Mouse (Mus musculus) limb, embryonic 12.5 days (tissue): ENCODE data around the gene Itgad. TPM values are rescaled to one million over a fixed set of nuclear protein-coding genes. Genes with fewer than 3 reads are reported as not detected.

Source experiments
- ATAC-seq: fragments of 200-750 bp; cut with Nextera tagmentation; 2 replicates; pipeline ENCODE4 v1.8.0; 2017; ENCODE audit warnings: low read depth, moderate TSS enrichment; ENCODE audit not compliant: insufficient number of reproducible peaks, insufficient read depth, low FRiP score, low TSS enrichment
- H3K27ac ChIP-seq: fragments of 300-500 bp; sonication (generic); 2 replicates; pipeline ENCODE4 v1.5.1; 2016; ENCODE audit warnings: mild to moderate bottlenecking, moderate library complexity
- H3K27me3 ChIP-seq: fragments of 300-500 bp; sonication (generic); 2 replicates; pipeline ENCODE4 v1.6.1; 2016; ENCODE audit warnings: mild to moderate bottlenecking, moderate library complexity
- H3K36me3 ChIP-seq: fragments of 300-500 bp; sonication (generic); 2 replicates; pipeline ENCODE4 v1.6.1; 2016; ENCODE audit warnings: mild to moderate bottlenecking, moderate library complexity
- H3K4me1 ChIP-seq: fragments of 300-500 bp; sonication (generic); replicated peaks from 2 replicates; pipeline ENCODE4 v1.6.1; 2016
- H3K4me2 ChIP-seq: fragments of 300-500 bp; sonication (generic); 2 replicates; pipeline ENCODE4 v1.6.1; 2016; ENCODE audit warnings: mild to moderate bottlenecking, moderate library complexity
- H3K4me3 ChIP-seq: fragments of 300-500 bp; sonication (generic); replicated peaks from 2 replicates; pipeline ENCODE4 v1.5.1; 2016; ENCODE audit warnings: mild to moderate bottlenecking
- H3K9ac ChIP-seq: fragments of 300-500 bp; sonication (generic); replicated peaks from 2 replicates; pipeline ENCODE4 v1.6.1; 2016; ENCODE audit warnings: mild to moderate bottlenecking, moderate library complexity
- H3K9me3 ChIP-seq: fragments of 300-500 bp; sonication (generic); 2 replicates; pipeline ENCODE4 v1.6.1; 2016; ENCODE audit warnings: mild to moderate bottlenecking, moderate library complexity
- WGBS: fragments of 180-500 bp; shearing (Covaris S2); methylation state at CpG from one replicate; pipeline ENCODE4 v1.1.7; 2016; 5-methylcytosine and 5-hydroxymethylcytosine counted together
- polyA plus RNA-seq: library from polyadenylated mRNA; unstranded; fragments of >200 nt; fragmentation: Nextera tagmentation; extraction: Ambion mirVana; gene quantifications from 2 replicates; pipeline ENCODE4 v1.2.1, GENCODE M21; 2016

Itgad gene
- polyA plus RNA-seq, 1 experiment from 2014 or later, result not detected

- no peak overlapping the region for H3K4me3 ChIP-seq
- H3K4me1 ChIP-seq, result no peaks in the 10 kb centered on the region
- H3K36me3 ChIP-seq, result no peaks in the 10 kb centered on the region
- no peak overlapping the region for H3K9ac ChIP-seq
- ATAC-seq, result no peak
- WGBS, result 57% methylated on average over 6 of the region's 6 CpGs
- no peak overlapping the region for H3K27ac ChIP-seq
- H3K4me2 ChIP-seq, result no peak overlapping the region
- no peaks in the 10 kb centered on the region for H3K27me3 ChIP-seq
- no peaks in the 10 kb centered on the region for H3K9me3 ChIP-seq
These were observed 26.4 kb downstream of the Itgad start for GRCm38 (mm10) chr7:128180546-128180945.

- H3K9ac ChIP-seq, result no peak overlapping the region
- 89% methylated on average over 10 of the region's 10 CpGs for WGBS
- H3K27ac ChIP-seq, result no peak overlapping the region
- no peaks in the 10 kb centered on the region for H3K9me3 ChIP-seq
- H3K4me3 ChIP-seq, result no peak overlapping the region
- H3K27me3 ChIP-seq, result no peaks in the 10 kb centered on the region
- H3K4me2 ChIP-seq, result no peak overlapping the region
- no peaks in the 10 kb centered on the region for H3K36me3 ChIP-seq
- no peak for ATAC-seq
- no peaks in the 10 kb centered on the region for H3K4me1 ChIP-seq
These were observed 27.5 kb downstream of the Itgad start for GRCm38 (mm10) chr7:128181691-128182090.

- 87% methylated on average over 9 of the region's 9 CpGs for WGBS
- no peaks in the 10 kb centered on the region for H3K9me3 ChIP-seq
- no peak overlapping the region for H3K4me3 ChIP-seq
- no peaks in the 10 kb centered on the region for H3K4me1 ChIP-seq
- H3K9ac ChIP-seq, result no peak overlapping the region
- ATAC-seq, result no peak
- H3K36me3 ChIP-seq, result no peaks in the 10 kb centered on the region
- no peaks in the 10 kb centered on the region for H3K27me3 ChIP-seq
- H3K4me2 ChIP-seq, result no peak overlapping the region
- H3K27ac ChIP-seq, result no peak overlapping the region
These were observed 47.4 kb downstream of the Itgad start for GRCm38 (mm10) chr7:128201607-128202006.

GRCm38 (mm10) chr7:128203071-128203470 lies 48.9 kb downstream of the Itgad start:
- Histone ChIP-seq H3K27ac (no peak overlapping the region), H3K4me2 (no peak overlapping the region)
- 87% methylated on average over 9 of the region's 9 CpGs for WGBS

GRCm38 (mm10) chr7:128204179-128204578 lies 50.0 kb downstream of the Itgad start:
- Histone ChIP-seq H3K4me3 (no peak overlapping the region), H3K36me3 (no peaks in the 10 kb centered on the region), H3K27me3 (no peaks in the 10 kb centered on the region), H3K4me2 (no peak overlapping the region), H3K9ac (no peak overlapping the region), H3K27ac (no peak overlapping the region), H3K9me3 (no peaks in the 10 kb centered on the region), H3K4me1 (no peaks in the 10 kb centered on the region)
- 87% methylated on average over 8 of the region's 8 CpGs for WGBS
- ATAC-seq, result no peak

More at GRCm38 (mm10) chr7:128203071-128203470, 48.9 kb downstream of the Itgad start:
- no peak for ATAC-seq
- Histone ChIP-seq H3K4me3 (no peak overlapping the region), H3K4me1 (no peaks in the 10 kb centered on the region), H3K27me3 (no peaks in the 10 kb centered on the region), H3K9me3 (no peaks in the 10 kb centered on the region), H3K9ac (no peak overlapping the region), H3K36me3 (no peaks in the 10 kb centered on the region)

GRCm38 (mm10) chr7:128205695-128206094 lies 51.5 kb downstream of the Itgad start:
- Histone ChIP-seq H3K36me3 (no peaks in the 10 kb centered on the region), H3K9me3 (no peaks in the 10 kb centered on the region), H3K9ac (no peak overlapping the region), H3K4me2 (no peak overlapping the region), H3K4me1 (no peaks in the 10 kb centered on the region), H3K4me3 (no peak overlapping the region), H3K27me3 (no peaks in the 10 kb centered on the region), H3K27ac (no peak overlapping the region)
- ATAC-seq, result no peak
- WGBS, result 82% methylated on average over 18 of the region's 18 CpGs

GRCm38 (mm10) chr7:128206152-128206551 lies 52.0 kb downstream of the Itgad start, which contains the start of gene Cox6a2:
Gene Cox6a2 (minus strand): TSS chr7:128206387.
- no peak within 1 kb of the TSS for H3K4me3 ChIP-seq
- H3K9me3 ChIP-seq, result no peaks in the 10 kb centered on the region
- no peaks in the 10 kb centered on the region for H3K27me3 ChIP-seq
- whole genome bisulfite sequencing, result 80% methylated on average over 6 of the region's 6 CpGs
- no peaks in the 10 kb centered on the region for H3K4me1 ChIP-seq
- H3K4me2 ChIP-seq, result no peak within 1 kb of the TSS
- no peak for ATAC-seq
- no peaks in the 10 kb centered on the region for H3K36me3 ChIP-seq
- no peak within 1 kb of the TSS for H3K27ac ChIP-seq
- H3K9ac ChIP-seq, result no peak within 1 kb of the TSS

GRCm38 (mm10) chr7:128208187-128208586 lies 54.0 kb downstream of the Itgad start:
- Histone ChIP-seq H3K9ac (no peak overlapping the region), H3K9me3 (no peaks in the 10 kb centered on the region), H3K4me3 (no peak overlapping the region), H3K27me3 (no peaks in the 10 kb centered on the region), H3K27ac (no peak overlapping the region), H3K4me2 (no peak overlapping the region), H3K36me3 (no peaks in the 10 kb centered on the region), H3K4me1 (no peaks in the 10 kb centered on the region)
- 8% methylated on average over 4 of the region's 4 CpGs for WGBS
- no peak for ATAC-seq

GRCm38 (mm10) chr7:128209826-128210225 lies 55.6 kb downstream of the Itgad start:
- Histone ChIP-seq H3K4me2 (no peak overlapping the region), H3K36me3 (no peaks in the 10 kb centered on the region), H3K4me3 (no peak overlapping the region), H3K4me1 (no peaks in the 10 kb centered on the region), H3K9ac (no peak overlapping the region), H3K9me3 (no peaks in the 10 kb centered on the region), H3K27ac (no peak overlapping the region), H3K27me3 (no peaks in the 10 kb centered on the region)
- WGBS, result 57% methylated on average over 3 of the region's 3 CpGs
- no peak for ATAC-seq

GRCm38 (mm10) chr7:128219952-128220351 lies 65.8 kb downstream of the Itgad start:
- Histone ChIP-seq H3K36me3 (no peaks in the 10 kb centered on the region), H3K9me3 (no peaks in the 10 kb centered on the region), H3K4me1 (no peaks in the 10 kb centered on the region), H3K9ac (no peak overlapping the region), H3K4me2 (no peak overlapping the region), H3K4me3 (no peak overlapping the region), H3K27me3 (no peaks in the 10 kb centered on the region), H3K27ac (no peak overlapping the region)
- 84% methylated on average over 4 of the region's 4 CpGs for WGBS
- ATAC-seq, result no peak

GRCm38 (mm10) chr7:128220936-128221335 lies 66.8 kb downstream of the Itgad start:
- H3K4me3 ChIP-seq, result no peak overlapping the region
- no peaks in the 10 kb centered on the region for H3K4me1 ChIP-seq
- no peak overlapping the region for H3K27ac ChIP-seq
- no peak for ATAC-seq
- no peak overlapping the region for H3K9ac ChIP-seq
- no peaks in the 10 kb centered on the region for H3K36me3 ChIP-seq
- no peak overlapping the region for H3K4me2 ChIP-seq
- WGBS, result 90% methylated on average over 3 of the region's 3 CpGs
- H3K27me3 ChIP-seq, result no peaks in the 10 kb centered on the region
- H3K9me3 ChIP-seq, result no peaks in the 10 kb centered on the region

GRCm38 (mm10) chr7:128231741-128232140 lies 77.6 kb downstream of the Itgad start:
- no peak overlapping the region for H3K4me3 ChIP-seq
- H3K27ac ChIP-seq, result no peak overlapping the region
- no peaks in the 10 kb centered on the region for H3K27me3 ChIP-seq
- H3K4me1 ChIP-seq, result peaks cover 13% of the 10 kb centered on the region
- peaks cover 7% of the 10 kb centered on the region; the same call in 1 of the 2 replicates for H3K36me3 ChIP-seq
- H3K9me3 ChIP-seq, result no peaks in the 10 kb centered on the region
- H3K4me2 ChIP-seq, result no peak overlapping the region
- no peak overlapping the region for H3K9ac ChIP-seq
- WGBS, result 38% methylated on average over 8 of the region's 8 CpGs
- no peak for ATAC-seq
